Mouse (Mus musculus) heart, embryonic 14.5 days (tissue): Measurements from ENCODE around the gene Rer1. TPM values are rescaled to one million over a fixed set of nuclear protein-coding genes. Genes with fewer than 3 reads are reported as not detected.
A peak's percentile ranks its signal among the peaks of the same experiment; 100 is the strongest.

ENCODE experiments used
- ATAC-seq: fragments of 200-750 bp; cut with Nextera tagmentation; 2 replicates; pipeline ENCODE4 v1.8.0; 2017; ENCODE audit warnings: low read depth, moderate TSS enrichment; ENCODE audit not compliant: insufficient number of reproducible peaks, insufficient read depth, low FRiP score
- H3K27ac ChIP-seq, 2 experiments: fragments of 200-500 bp in 1 of 2; fragments of 300-500 bp in 1 of 2; sonication (generic) in 1 of 2; replicated peaks in 1 of 2; 2 replicates each; pipeline ENCODE4 v1.5.1; 2012 to 2014; ENCODE audit warnings: low read depth in 2 of 2, low read length in 2 of 2, control low read depth in 1 of 2, mild to moderate bottlenecking in 1 of 2, mixed read lengths in 1 of 2; ENCODE audit not compliant: control insufficient read depth in 1 of 2, insufficient read depth in 1 of 2
- H3K27me3 ChIP-seq: fragments of 300-500 bp; sonication (generic); 2 replicates; pipeline ENCODE4 v1.6.1; 2014; ENCODE audit warnings: mild to moderate bottlenecking, low read length, control low read depth; ENCODE audit not compliant: control insufficient read depth, insufficient read depth
- H3K36me3 ChIP-seq: fragments of 300-500 bp; sonication (generic); 2 replicates; pipeline ENCODE4 v1.6.1; 2014; ENCODE audit warnings: mild to moderate bottlenecking, control low read depth, low read length, mixed read lengths; ENCODE audit not compliant: control insufficient read depth, insufficient read depth
- H3K4me1 ChIP-seq, 2 experiments: fragments of 200-500 bp in 1 of 2; fragments of 300-500 bp in 1 of 2; sonication (generic) in 1 of 2; 2 replicates each; pipeline ENCODE4 v1.6.1; 2012 to 2014; ENCODE audit warnings: low read length in 2 of 2, control low read depth in 1 of 2, mixed read lengths in 1 of 2; ENCODE audit not compliant: control insufficient read depth in 2 of 2, insufficient read depth in 2 of 2
- H3K4me2 ChIP-seq: fragments of 300-500 bp; sonication (generic); 2 replicates; pipeline ENCODE4 v1.6.1; 2014; ENCODE audit warnings: mild to moderate bottlenecking, low read length
- H3K4me3 ChIP-seq, 2 experiments: fragments of 200-500 bp in 1 of 2; fragments of 300-500 bp in 1 of 2; sonication (generic) in 1 of 2; 2 replicates each; pipeline ENCODE4 v1.5.1; 2012 to 2014; ENCODE audit warnings: low read length in 2 of 2, mild to moderate bottlenecking in 2 of 2, control low read depth in 1 of 2, low read depth in 1 of 2, moderate library complexity in 1 of 2; ENCODE audit not compliant: control insufficient read depth in 1 of 2, insufficient read depth in 1 of 2
- H3K9ac ChIP-seq: fragments of 300-500 bp; sonication (generic); 2 replicates; pipeline ENCODE4 v1.6.1; 2014; ENCODE audit warnings: mild to moderate bottlenecking, low read length
- H3K9me3 ChIP-seq: fragments of 300-500 bp; sonication (generic); 2 replicates; pipeline ENCODE4 v1.6.1; 2016; ENCODE audit warnings: low read length, control low read depth; ENCODE audit not compliant: control insufficient read depth
- WGBS: fragments of 180-500 bp; shearing (Covaris S2); extraction: QIAGEN DNeasy Blood & Tissue Kit; methylation state at CpG from one replicate; pipeline ENCODE4 v1.1.7; 2014; 5-methylcytosine and 5-hydroxymethylcytosine counted together
- polyA plus RNA-seq: library from polyadenylated mRNA; unstranded; fragments of >200 nt; fragmentation: Nextera tagmentation; extraction: Ambion mirVana; gene quantifications from 2 replicates; pipeline ENCODE4 v1.2.1, GENCODE M21; 2014

The Rer1 gene
- polyA plus RNA-seq, 1 experiment from 2014 or later, result 141 TPM

DNA sequence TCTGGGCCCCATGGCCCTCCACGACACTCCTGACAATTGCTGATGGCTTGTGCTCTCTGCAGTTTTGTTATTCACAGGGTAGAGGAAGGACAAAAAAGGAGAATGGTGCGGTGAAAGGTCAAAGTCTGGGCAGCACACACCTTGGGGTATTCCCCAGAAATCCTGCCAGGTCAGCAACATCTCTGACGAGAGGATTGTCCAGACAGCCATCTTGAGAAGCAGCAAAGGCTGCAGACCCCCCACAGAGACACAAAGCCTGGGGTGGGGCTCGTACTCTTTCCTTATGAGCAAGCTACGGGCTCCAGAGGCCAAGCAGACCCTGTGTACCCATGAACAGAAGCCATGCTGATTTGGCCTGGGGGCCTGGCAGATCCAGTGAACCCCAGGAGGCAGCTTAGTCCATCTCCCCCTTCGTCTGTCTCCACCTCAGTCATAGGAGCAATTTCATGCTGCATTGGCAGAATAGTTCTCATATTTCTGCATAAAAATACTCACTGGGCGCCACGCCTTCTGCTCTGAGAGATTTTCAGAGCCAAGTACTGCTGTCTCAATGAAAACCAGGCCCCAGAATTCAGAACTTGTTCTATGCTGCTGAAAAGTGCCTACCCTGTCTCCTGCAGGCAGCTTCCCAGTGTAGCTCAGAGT, 27.7 kb upstream of the Rer1 start:
- no peak overlapping the region for H3K4me3 ChIP-seq
- H3K4me1 ChIP-seq, result peaks cover 8% of the 10 kb centered on the region in 2 experiments
- H3K36me3 ChIP-seq, result no peaks in the 10 kb centered on the region
- H3K27ac ChIP-seq, result no peak overlapping the region
- no peak overlapping the region for H3K9ac ChIP-seq
- no peaks in the 10 kb centered on the region for H3K9me3 ChIP-seq
- H3K4me2 ChIP-seq, result no peak overlapping the region
- no peaks in the 10 kb centered on the region for H3K27me3 ChIP-seq
- 57% methylated on average over 8 of the region's 8 CpGs for WGBS
- ATAC-seq, result no peak

DNA sequence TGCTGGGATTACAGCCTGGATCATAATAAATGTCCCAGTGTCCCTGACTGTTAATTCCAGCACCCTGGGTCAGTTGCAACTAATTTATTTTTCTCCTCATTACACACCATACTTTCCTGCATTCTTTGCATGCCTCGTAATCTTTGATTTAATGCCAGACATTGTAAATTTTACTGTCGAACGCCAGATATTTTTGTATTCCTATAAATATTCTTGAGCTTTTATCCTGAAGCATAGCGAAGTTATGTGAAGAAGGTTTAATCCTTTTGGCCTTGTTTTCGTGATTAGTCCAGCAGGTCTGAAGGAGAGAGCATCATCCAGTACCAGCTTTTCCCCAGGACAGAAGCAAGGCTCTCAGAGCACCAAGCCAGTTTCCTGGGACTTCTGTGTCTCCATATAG, 23.3 kb upstream of the Rer1 start:
- no peaks in the 10 kb centered on the region for H3K36me3 ChIP-seq
- no peak for ATAC-seq
- 69% methylated on average over 5 of the region's 5 CpGs for WGBS
- no peak overlapping the region for H3K4me2 ChIP-seq
- no peak overlapping the region for H3K9ac ChIP-seq
- H3K27me3 ChIP-seq, result no peaks in the 10 kb centered on the region
- H3K27ac ChIP-seq, result no peak overlapping the region
- H3K4me1 ChIP-seq, result peaks cover 8% of the 10 kb centered on the region in 2 experiments
- no peaks in the 10 kb centered on the region for H3K9me3 ChIP-seq
- no peak overlapping the region for H3K4me3 ChIP-seq

DNA sequence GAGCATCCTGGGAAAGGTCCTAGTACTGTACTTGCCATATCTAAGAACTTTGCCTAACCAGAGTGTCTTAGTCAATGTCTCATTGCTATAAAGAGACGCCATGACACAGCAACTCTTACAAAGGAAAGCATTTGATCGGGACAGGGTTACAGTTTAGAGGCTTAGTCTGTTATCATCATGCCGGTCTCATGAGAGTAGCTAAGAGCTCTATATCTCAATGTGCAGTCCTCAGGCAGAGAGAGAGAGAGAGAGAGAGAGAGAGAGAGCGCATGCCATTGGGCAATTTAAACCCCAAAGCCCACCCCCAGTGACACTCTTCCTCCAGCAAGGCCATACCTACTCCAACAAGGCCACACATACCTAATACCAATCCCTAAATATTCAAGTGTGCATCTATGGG, 21.7 kb upstream of the Rer1 start:
- no peak overlapping the region for H3K4me3 ChIP-seq

DNA sequence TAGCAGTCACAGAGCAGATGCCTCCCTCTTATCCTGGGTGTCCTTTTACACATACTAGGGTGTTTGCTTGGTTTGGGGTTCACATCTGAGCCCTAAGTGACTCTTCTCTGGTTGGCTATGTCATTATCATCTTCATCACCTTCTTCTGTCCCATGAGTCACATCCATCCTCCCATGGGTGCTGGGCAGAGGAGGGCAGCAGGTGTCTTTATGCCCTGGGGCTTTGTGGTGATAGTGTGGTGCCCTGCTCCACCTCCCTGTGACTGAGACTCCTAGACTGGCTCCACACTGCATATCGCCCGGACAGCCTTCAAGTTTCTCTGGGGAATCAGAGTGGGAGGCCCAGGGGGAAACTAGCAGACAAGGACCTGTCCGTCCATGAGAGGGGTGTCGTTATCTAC, 12.4 kb upstream of the Rer1 start:
- no peak overlapping the region for H3K4me3 ChIP-seq
- H3K27me3 ChIP-seq, result no peaks in the 10 kb centered on the region
- no peak for ATAC-seq
- H3K36me3 ChIP-seq, result no peaks in the 10 kb centered on the region
- H3K4me1 ChIP-seq, result peaks cover 2 to 3% of the 10 kb centered on the region in 2 experiments; a peak in 2 of 4 replicates
- WGBS, result 38% methylated on average over 4 of the region's 4 CpGs
- no peak overlapping the region for H3K9ac ChIP-seq
- H3K27ac ChIP-seq, result no peak overlapping the region
- H3K9me3 ChIP-seq, result no peaks in the 10 kb centered on the region
- no peak overlapping the region for H3K4me2 ChIP-seq

More for the DNA sequence above, 21.7 kb upstream of the Rer1 start:
- Histone ChIP-seq H3K36me3 (no peaks in the 10 kb centered on the region), H3K9me3 (no peaks in the 10 kb centered on the region), H3K4me2 (no peak overlapping the region), H3K27ac (no peak overlapping the region), H3K9ac (no peak overlapping the region), H3K27me3 (no peaks in the 10 kb centered on the region), H3K4me1 (no peaks in the 10 kb centered on the region; a peak in 1 of 4 replicates)
- WGBS, result 68% methylated on average over 4 of the region's 4 CpGs
- ATAC-seq, result no peak

DNA sequence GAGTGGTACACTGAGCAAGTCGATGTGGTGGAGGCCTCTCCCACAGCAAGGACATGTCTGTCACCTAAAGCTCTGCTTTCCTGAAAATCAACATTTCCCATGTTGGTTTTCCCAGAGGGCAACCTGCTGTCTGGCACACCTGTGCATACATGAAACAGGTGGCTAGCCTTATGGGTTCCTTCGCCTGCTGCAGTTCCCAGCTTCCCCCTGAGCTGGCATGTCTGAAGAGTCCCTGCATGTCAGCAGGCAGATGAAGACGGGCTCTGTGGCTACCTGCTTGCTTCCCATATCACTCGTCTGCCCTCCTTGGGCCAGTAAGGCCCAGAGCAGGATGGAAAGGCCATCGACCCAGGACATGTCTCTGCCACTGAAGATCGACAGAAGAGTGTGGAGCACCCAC, 11.3 kb upstream of the Rer1 start:
- ATAC-seq, result no peak
- Histone ChIP-seq H3K9me3 (no peaks in the 10 kb centered on the region), H3K27ac (no peak overlapping the region), H3K36me3 (0 out of 2 replicates have a peak, but pooled peaks cover 2% of the 10 kb centered on the region), H3K4me1 (peaks cover 2 to 3% of the 10 kb centered on the region in 2 experiments; a peak in 2 of 4 replicates), H3K27me3 (no peaks in the 10 kb centered on the region), H3K9ac (no peak overlapping the region), H3K4me2 (no peak overlapping the region), H3K4me3 (no peak overlapping the region)
- WGBS, result 85% methylated on average over 6 of the region's 6 CpGs

DNA sequence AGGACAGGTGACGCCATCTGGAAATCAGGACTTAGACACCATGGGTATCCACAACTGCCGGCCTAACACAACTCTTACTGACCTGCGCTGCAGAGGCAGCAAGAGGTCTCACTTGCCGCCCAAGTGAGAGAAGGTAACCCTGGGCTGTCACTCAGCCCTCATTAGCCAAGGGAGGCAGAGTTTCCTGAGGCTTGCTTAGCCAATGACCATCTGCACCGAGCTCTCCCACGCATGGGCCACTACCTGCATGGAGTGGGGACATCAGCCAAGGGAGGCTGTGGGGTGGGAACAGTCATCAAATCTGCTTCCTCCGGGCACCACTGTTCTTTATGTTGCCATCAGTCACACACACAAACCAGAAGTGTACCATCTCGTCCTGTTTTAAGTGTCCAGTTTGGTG, 9.8 kb upstream of the Rer1 start:
- Histone ChIP-seq H3K4me2 (no peak overlapping the region), H3K27ac (no peak overlapping the region; a peak in 1 of 4 replicates), H3K9me3 (no peaks in the 10 kb centered on the region), H3K27me3 (no peaks in the 10 kb centered on the region), H3K4me3 (no peak overlapping the region), H3K36me3 (0 out of 2 replicates have a peak, but pooled peaks cover 10% of the 10 kb centered on the region), H3K4me1 (peaks cover 2 to 3% of the 10 kb centered on the region in 2 experiments; a peak in 2 of 4 replicates), H3K9ac (no peak overlapping the region)
- WGBS, result 94% methylated on average over 8 of the region's 8 CpGs
- ATAC-seq, result no peak

DNA sequence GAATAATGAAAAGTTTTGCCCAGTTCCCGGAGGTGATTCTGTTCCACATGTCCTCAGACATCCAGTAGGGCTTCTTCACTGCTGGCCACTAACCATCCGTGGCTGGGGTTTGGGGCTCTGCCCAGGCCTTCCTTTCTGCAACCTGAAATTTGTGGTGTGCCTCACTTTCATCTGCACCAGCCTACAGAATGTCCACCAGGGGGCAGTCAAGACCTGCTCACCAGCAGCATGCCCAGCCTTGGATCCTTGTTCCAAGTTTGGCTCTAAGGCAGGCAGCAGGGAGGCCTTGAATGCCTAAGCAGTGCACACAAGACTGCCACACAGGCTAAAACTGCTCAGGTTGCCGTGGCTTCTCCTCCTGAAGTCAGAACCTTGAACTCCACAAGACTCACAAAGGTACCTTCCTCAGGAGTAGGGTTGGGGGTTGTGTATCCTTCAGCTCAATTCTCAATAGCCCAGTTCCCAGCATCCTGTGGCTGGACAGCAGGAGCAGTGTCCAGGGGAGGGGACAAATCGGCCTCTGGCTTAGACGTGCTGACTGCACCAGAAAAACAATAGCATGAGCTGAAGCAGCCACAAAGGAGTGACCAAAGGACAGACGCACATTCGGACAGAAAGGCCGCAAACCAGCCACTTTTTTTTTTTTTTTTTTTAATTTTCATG, 9.2 kb upstream of the Rer1 start:
- H3K27me3 ChIP-seq, result no peaks in the 10 kb centered on the region
- H3K9me3 ChIP-seq, result no peaks in the 10 kb centered on the region
- WGBS, result 41% methylated on average over 8 of the region's 8 CpGs
- no peak overlapping the region for H3K4me2 ChIP-seq
- peak overlapping the region in 1 of 2 experiments; percentile 33; a peak in 1 of 4 replicates for H3K27ac ChIP-seq
- peaks cover 2 to 3% of the 10 kb centered on the region in 2 experiments; a peak in 2 of 4 replicates for H3K4me1 ChIP-seq
- ATAC-seq, result peak; percentile 47
- H3K9ac ChIP-seq, result no peak overlapping the region
- H3K36me3 ChIP-seq, result 0 out of 2 replicates have a peak, but pooled peaks cover 10% of the 10 kb centered on the region
- H3K4me3 ChIP-seq, result no peak overlapping the region
